In the genomic region with DNA sequence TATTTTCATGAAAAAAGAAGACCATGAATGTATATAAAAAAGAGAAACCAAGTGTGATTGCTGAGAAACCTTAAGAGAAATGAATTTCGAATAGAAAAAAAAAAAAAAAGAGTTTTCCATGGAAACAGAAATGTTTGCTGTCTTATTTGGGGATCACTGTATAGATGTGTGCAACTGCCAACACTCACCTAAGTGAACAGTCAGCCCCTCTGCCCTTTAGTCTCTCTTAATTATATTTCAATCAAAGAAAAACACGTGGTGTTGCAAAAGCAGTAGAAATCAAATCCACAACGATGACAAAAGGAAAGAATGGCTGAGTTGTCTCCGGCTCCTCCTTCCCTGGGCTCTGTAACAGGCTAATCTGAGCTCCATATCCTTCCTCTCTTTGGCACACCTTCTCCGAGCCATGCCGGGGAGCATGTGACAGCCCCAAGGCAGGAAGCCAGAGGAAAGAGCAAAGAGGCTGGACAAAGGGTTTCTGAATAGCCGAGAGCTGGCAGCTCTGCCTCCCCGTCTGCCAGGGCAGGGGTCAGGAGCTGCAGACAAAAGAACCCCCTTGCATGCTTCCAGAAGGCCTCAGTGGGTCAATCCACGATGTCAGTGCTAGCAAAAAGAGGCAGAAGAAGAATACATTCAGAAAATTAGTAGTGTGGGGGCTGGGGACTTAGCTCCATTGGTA, we compare ENCODE assay signal across 9 mouse cellular contexts.
DNase-seq lines count a peak whose midpoint lies in the region; ATAC-seq and TF ChIP-seq lines count a peak whose summit lies in the region.
"Had no signal": no experiment of that assay in that cellular context is flagged by ENCODE, and none has a peak within 500 bp of the region (broad histone marks: within the 10 kb centered on the region; RNA-seq: fewer than 3 reads in every experiment).

No protein-coding gene starts in this region.

- peak; percentile 5 to 17 for DNase-seq in spleen, postnatal 36 days (ENCODE audit: low spot score in 2 of 2)
- DNase-seq in spleen, postnatal 14 days (ENCODE audit: low spot score in 2 of 2) = no peak
- DNase-seq in kidney, postnatal 10 days = peak; percentile 82
- DNase-seq in liver, adult 2 months (ENCODE audit: extremely low read depth, low read depth, low spot score) = peak; percentile 19
- DNase-seq in neural tube, embryonic 11.5 days (ENCODE audit: low spot score) = peak; percentile 68
- DNase-seq in thymus, postnatal 4 days = no peak

- TF ChIP-seq CTCF in liver, adult 2 months (IDR thresholded peaks at IDR 0.05; ENCODE audit: low read depth, low read length) = no peak

- peak; percentile 80 for ATAC-seq in forebrain, embryonic 12.5 days (ENCODE audit: low FRiP score)
- peak; percentile 92 for ATAC-seq in heart, embryonic 15.5 days (replicated peaks; ENCODE audit: insufficient number of reproducible peaks, insufficient read depth, low FRiP score, low read depth)
- ATAC-seq in neural tube, embryonic 11.5 days (ENCODE audit: insufficient read depth, low FRiP score, low TSS enrichment) = peak; percentile 76

- peak overlapping the region; percentile 21; the same call in 1 of the 2 replicates for H3K27ac ChIP-seq in forebrain, embryonic 12.5 days
- H3K27ac ChIP-seq in heart, embryonic 15.5 days = peak overlapping the region; percentile 83
- peak overlapping the region; percentile 42; the same call in 1 of the 2 replicates for H3K27ac ChIP-seq in liver, adult 2 months (replicated peaks; ENCODE audit: insufficient read depth, low read depth, low read length)
- H3K27ac ChIP-seq in neural tube, embryonic 11.5 days (ENCODE audit: low read depth, low read length) = no peak overlapping the region

- no peak for TF ChIP-seq POLR2A in liver, adult 2 months (IDR thresholded peaks at IDR 0.05; ENCODE audit: extremely low read depth, insufficient read depth, low read length)

- H3K9me3 ChIP-seq in forebrain, embryonic 12.5 days = no peaks in the 10 kb centered on the region
- no peaks in the 10 kb centered on the region for H3K9me3 ChIP-seq in heart, embryonic 15.5 days (replicated peaks)
- H3K9me3 ChIP-seq in neural tube, embryonic 11.5 days (ENCODE audit: control insufficient read depth, low read length) = no peaks in the 10 kb centered on the region

- peaks cover 19% of the 10 kb centered on the region for H3K4me1 ChIP-seq in forebrain, embryonic 12.5 days
- H3K4me1 ChIP-seq in heart, embryonic 15.5 days (replicated peaks) = peaks cover 12% of the 10 kb centered on the region
- no peaks in the 10 kb centered on the region for H3K4me1 ChIP-seq in liver, adult 2 months (ENCODE audit: control insufficient read depth, insufficient read depth, low read length)
- no peaks in the 10 kb centered on the region for H3K4me1 ChIP-seq in neural tube, embryonic 11.5 days (ENCODE audit: control insufficient read depth, insufficient read depth, low read length)

- no peaks in the 10 kb centered on the region for H3K36me3 ChIP-seq in forebrain, embryonic 12.5 days (replicated peaks)
- H3K36me3 ChIP-seq in heart, embryonic 15.5 days = no peaks in the 10 kb centered on the region
- no peaks in the 10 kb centered on the region for H3K36me3 ChIP-seq in liver, adult 2 months (ENCODE audit: control insufficient read depth, insufficient read depth, low read length)
- H3K36me3 ChIP-seq in neural tube, embryonic 11.5 days (ENCODE audit: control insufficient read depth, insufficient read depth, low read length) = no peaks in the 10 kb centered on the region

- peaks cover 42% of the 10 kb centered on the region for H3K27me3 ChIP-seq in forebrain, embryonic 12.5 days
- no peaks in the 10 kb centered on the region for H3K27me3 ChIP-seq in heart, embryonic 15.5 days
- no peaks in the 10 kb centered on the region for H3K27me3 ChIP-seq in liver, adult 2 months (ENCODE audit: control insufficient read depth, insufficient read depth, low read length)
- H3K27me3 ChIP-seq in neural tube, embryonic 11.5 days (ENCODE audit: control insufficient read depth, insufficient read depth, low read length) = no peaks in the 10 kb centered on the region

- H3K4me2 ChIP-seq in forebrain, embryonic 12.5 days = peak overlapping the region; percentile 21
- peak overlapping the region; percentile 21; the same call in 1 of the 2 replicates for H3K4me2 ChIP-seq in heart, embryonic 15.5 days
- H3K4me2 ChIP-seq in neural tube, embryonic 11.5 days (ENCODE audit: low read depth) = no peak overlapping the region

- 5% methylated on average over 9 of the region's 9 CpGs for WGBS in forebrain, embryonic 12.5 days
- 13% methylated on average over 9 of the region's 9 CpGs for WGBS in heart, embryonic 15.5 days
- 29% methylated on average over 9 of the region's 9 CpGs for WGBS in liver, adult 2 months
- WGBS in neural tube, embryonic 11.5 days = 20% methylated on average over 9 of the region's 9 CpGs

- no peak overlapping the region for H3K4me3 ChIP-seq in forebrain, embryonic 12.5 days (replicated peaks)
- H3K4me3 ChIP-seq in heart, embryonic 15.5 days = 0 out of 2 replicates have a peak overlapping the region, but pooled peaks have one; percentile 1
- no peak overlapping the region for H3K4me3 ChIP-seq in liver, adult 2 months (ENCODE audit: insufficient read depth, low read depth, low read length)
- no peak overlapping the region for H3K4me3 ChIP-seq in neural tube, embryonic 11.5 days (ENCODE audit: low read depth, low read length)
- H3K4me3 ChIP-seq: erythroblast, embryonic 14.5 days had no signal

- H3K9ac ChIP-seq in forebrain, embryonic 12.5 days = no peak overlapping the region
- no peak overlapping the region for H3K9ac ChIP-seq in heart, embryonic 15.5 days
- no peak overlapping the region for H3K9ac ChIP-seq in liver, adult 2 months (ENCODE audit: low read depth, low read length)
- no peak overlapping the region for H3K9ac ChIP-seq in neural tube, embryonic 11.5 days (ENCODE audit: low read length)

- H3K79me2 ChIP-seq in liver, adult 2 months (ENCODE audit: control insufficient read depth, insufficient read depth, low read length) = no peaks in the 10 kb centered on the region

Comparison
In these comparisons a context has a peak if more than half of its experiments do, and no peak if none do; other contexts are left out.
1. DNase-seq: peak in spleen, postnatal 36 days (2 of 2), kidney, postnatal 10 days (single experiment), liver, adult 2 months (single experiment) and neural tube, embryonic 11.5 days (single experiment); none in spleen, postnatal 14 days (0 of 2) and thymus, postnatal 4 days (single experiment).
2. Peak in every context shown above with its lines, with median percentiles within 50 percentile points of each other: ATAC-seq.